34 mouse cellular contexts compared by ENCODE assay signal in the genomic region with DNA sequence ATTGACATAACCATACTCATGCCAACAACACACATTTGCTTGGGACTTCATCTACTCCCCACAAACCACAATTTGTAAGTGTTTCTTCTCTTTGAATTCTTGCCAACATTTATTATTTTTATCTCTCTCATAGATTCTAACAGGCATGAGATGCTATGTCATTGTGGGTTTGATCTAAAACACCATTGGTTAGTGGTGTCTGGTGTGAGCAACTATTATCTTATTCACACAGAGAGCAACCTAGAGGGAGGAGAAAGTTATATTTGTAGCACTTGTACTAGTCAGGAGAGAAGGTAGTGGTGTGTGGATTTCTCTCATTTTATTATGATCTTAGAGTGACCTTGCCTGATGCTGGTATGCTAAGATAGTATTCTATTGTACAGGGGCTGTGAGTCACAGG. TPM values are rescaled to one million over a fixed set of nuclear protein-coding genes. Genes with fewer than 3 reads are reported as not detected.
DNase-seq lines count a peak whose midpoint lies in the region; ATAC-seq lines count a peak whose summit lies in the region.
"Had no signal": no experiment of that assay in that cellular context is flagged by ENCODE, and none has a peak within 500 bp of the region (broad histone marks: within the 10 kb centered on the region; RNA-seq: fewer than 3 reads in every experiment).

No protein-coding gene starts in this region.

- H3K9me3 ChIP-seq in liver, embryonic 16.5 days (replicated peaks; ENCODE audit: control insufficient read depth, low read length) = no peaks in the 10 kb centered on the region
- H3K9me3 ChIP-seq in forebrain, embryonic 13.5 days (replicated peaks) = no peaks in the 10 kb centered on the region
- H3K9me3 ChIP-seq: heart, embryonic 15.5 days; intestine, embryonic 15.5 days; limb, embryonic 13.5 days; midbrain, embryonic 10.5 days had no signal

- DNase-seq in c-Kit-positive CD71-positive TER-119-negative erythroid progenitor cells, embryonic 14.5 days (ENCODE audit: low read depth) = peak; percentile 70
- DNase-seq in kidney, postnatal 14 days = no peak
- no peak for DNase-seq in right cerebral cortex, adult 2 months (ENCODE audit: low spot score in 2 of 2)
- no peak for DNase-seq in left cerebral cortex, adult 8-10 months (ENCODE audit: low spot score in 2 of 2)
- DNase-seq: adrenal gland, postnatal 36 days; cerebellum, adult 11-12 months; cerebellum, postnatal 10 days; gastrocnemius, adult 2 months; heart, postnatal 4 days; kidney, adult 9 months; kidney, postnatal 25 days; lung, embryonic 14.5 days; lung, postnatal 36 days; right cerebral cortex, adult 18-20 months had no signal

- no peaks in the 10 kb centered on the region for H3K27me3 ChIP-seq in liver, embryonic 16.5 days (ENCODE audit: control insufficient read depth, insufficient read depth, low read depth, low read length)
- no peaks in the 10 kb centered on the region for H3K27me3 ChIP-seq in forebrain, embryonic 13.5 days
- H3K27me3 ChIP-seq: heart, embryonic 15.5 days; intestine, embryonic 15.5 days; limb, embryonic 13.5 days had no signal

- ATAC-seq in erythroid progenitor cell, adult 5-6 weeks (replicated peaks; ENCODE audit: low FRiP score, poor library complexity, severe bottlenecking) = peak; percentile 82
- peak; percentile 89 for ATAC-seq in liver, embryonic 16.5 days (ENCODE audit: low read depth)
- no peak for ATAC-seq in forebrain, embryonic 13.5 days
- ATAC-seq: forebrain, embryonic 14.5 days; hindbrain, embryonic 16.5 days; intestine, embryonic 15.5 days; midbrain, embryonic 16.5 days had no signal

- H3K27ac ChIP-seq in liver, embryonic 16.5 days (ENCODE audit: low read length) = peak overlapping the region; percentile 76
- H3K27ac ChIP-seq in forebrain, embryonic 13.5 days = no peak overlapping the region
- H3K27ac ChIP-seq: gastrocnemius, adult 2 months; heart, embryonic 15.5 days; intestine, embryonic 15.5 days; limb, embryonic 13.5 days; midbrain, embryonic 10.5 days had no signal

- peaks cover 22% of the 10 kb centered on the region for H3K4me1 ChIP-seq in liver, embryonic 16.5 days (ENCODE audit: control insufficient read depth, low read depth, low read length)
- H3K4me1 ChIP-seq in forebrain, embryonic 13.5 days = no peaks in the 10 kb centered on the region
- H3K4me1 ChIP-seq: heart, embryonic 15.5 days; intestine, embryonic 15.5 days; midbrain, embryonic 10.5 days had no signal

- H3K4me3 ChIP-seq in liver, embryonic 16.5 days (ENCODE audit: low read depth, low read length) = no peak overlapping the region
- no peak overlapping the region for H3K4me3 ChIP-seq in forebrain, embryonic 13.5 days
- H3K4me3 ChIP-seq: gastrocnemius, adult 2 months; heart, embryonic 15.5 days; intestine, embryonic 15.5 days; limb, embryonic 13.5 days; midbrain, embryonic 10.5 days; myocyte had no signal

- H3K9ac ChIP-seq in liver, embryonic 16.5 days (ENCODE audit: low read depth, low read length) = no peak overlapping the region
- H3K9ac ChIP-seq in forebrain, embryonic 13.5 days = no peak overlapping the region
- H3K9ac ChIP-seq: heart, embryonic 15.5 days; intestine, embryonic 15.5 days; limb, embryonic 13.5 days; lung, embryonic 14.5 days had no signal

- H3K36me3 ChIP-seq in liver, embryonic 16.5 days (ENCODE audit: control insufficient read depth, insufficient read depth) = no peaks in the 10 kb centered on the region
- no peaks in the 10 kb centered on the region for H3K36me3 ChIP-seq in forebrain, embryonic 13.5 days (ENCODE audit: poor library complexity, severe bottlenecking)
- H3K36me3 ChIP-seq: heart, embryonic 15.5 days; intestine, embryonic 15.5 days; limb, embryonic 13.5 days; midbrain, embryonic 10.5 days had no signal

- H3K4me2 ChIP-seq in liver, embryonic 16.5 days (ENCODE audit: low read depth, low read length) = peak overlapping the region; percentile 37
- no peak overlapping the region for H3K4me2 ChIP-seq in forebrain, embryonic 13.5 days
- H3K4me2 ChIP-seq: heart, embryonic 15.5 days; intestine, embryonic 15.5 days; limb, embryonic 13.5 days; lung, embryonic 14.5 days had no signal

RNA-seq across cellular contexts. Expression of a gene that starts 12.1 kb away (rescaled TPM):
- total RNA-seq in erythroid progenitor cell, adult 5-6 weeks (2015; ENCODE audit: low replicate concordance) = not detected in 2 replicates
- not detected in 2 replicates for total RNA-seq in erythroid progenitor cell, adult 5-6 weeks (2017; ENCODE audit: low replicate concordance)
- polyA plus RNA-seq in liver, embryonic 16.5 days (2015; fragmentation: Nextera tagmentation; extraction: Ambion mirVana) = not detected in 2 replicates
- not detected in 2 replicates for polyA plus RNA-seq in forebrain, embryonic 13.5 days (2015; fragmentation: Nextera tagmentation; extraction: Ambion mirVana)
- not detected for total RNA-seq in left cerebral cortex, adult 8-10 months (2022)
- total RNA-seq: adrenal gland, postnatal 36 days; gastrocnemius, adult 2 months; gastrocnemius, postnatal 4 days; heart, postnatal 4 days; layer of hippocampus, adult 8-10 months; left cerebral cortex, postnatal 25 days had no signal
- polyA plus RNA-seq: embryonic facial prominence, embryonic 11.5 days; forebrain, embryonic 14.5 days; frontal cortex, adult 2 months; heart, embryonic 15.5 days; hindbrain, embryonic 16.5 days; intestine, embryonic 15.5 days; limb, embryonic 13.5 days; lung, embryonic 14.5 days; midbrain, embryonic 10.5 days; midbrain, embryonic 16.5 days; myocyte; neural tube, embryonic 14.5 days; stomach, embryonic 16.5 days; thymus, postnatal 0 days; urinary bladder, adult 2 months had no signal

RNA-seq across cellular contexts. Expression of a gene that starts 33.9 kb away (rescaled TPM):
- total RNA-seq in erythroid progenitor cell, adult 5-6 weeks (2015; ENCODE audit: low replicate concordance) = not detected in 2 replicates
- total RNA-seq in erythroid progenitor cell, adult 5-6 weeks (2017; ENCODE audit: low replicate concordance) = not detected in 2 replicates
- polyA plus RNA-seq in liver, embryonic 16.5 days (2015; fragmentation: Nextera tagmentation; extraction: Ambion mirVana) = not detected in 2 replicates
- polyA plus RNA-seq in forebrain, embryonic 13.5 days (2015; fragmentation: Nextera tagmentation; extraction: Ambion mirVana) = not detected in 2 replicates
- not detected for total RNA-seq in left cerebral cortex, adult 8-10 months (2022)
- total RNA-seq: adrenal gland, postnatal 36 days; gastrocnemius, adult 2 months; gastrocnemius, postnatal 4 days; heart, postnatal 4 days; layer of hippocampus, adult 8-10 months; left cerebral cortex, postnatal 25 days had no signal
- polyA plus RNA-seq: embryonic facial prominence, embryonic 11.5 days; forebrain, embryonic 14.5 days; frontal cortex, adult 2 months; heart, embryonic 15.5 days; hindbrain, embryonic 16.5 days; intestine, embryonic 15.5 days; limb, embryonic 13.5 days; lung, embryonic 14.5 days; midbrain, embryonic 10.5 days; midbrain, embryonic 16.5 days; myocyte; neural tube, embryonic 14.5 days; stomach, embryonic 16.5 days; thymus, postnatal 0 days; urinary bladder, adult 2 months had no signal
